Mouse (Mus musculus) stomach, postnatal 0 days (tissue): ENCODE data around the gene Rtca.

Experiments
- CTCF ChIP-seq: IDR thresholded peaks from 2 replicates; pipeline ENCODE4 v1.5.1; 2016; ENCODE audit warnings: antibody characterized with exemption, low read depth, mild to moderate bottlenecking, moderate library complexity
- EP300 ChIP-seq: optimal IDR thresholded peaks from 2 replicates; pipeline ENCODE3; 2016; ENCODE audit warnings: antibody characterized with exemption

GRCm38 (mm10) chr3:116461053-116461452 lies 47.0 kb downstream of the Rtca start:
- TF ChIP-seq CTCF (no peak), EP300 (no peak)
